Mouse (Mus musculus) c-Kit-positive CD71-positive TER-119-negative erythroid progenitor cells, embryonic 14.5 days (primary cell): ENCODE measurements around the gene Trak1.

Source experiments
- DNase-seq: peaks from one replicate; pipeline ENCODE4 v3.0.0-alpha.2; 2013; ENCODE audit warnings: low read depth

Trak1 gene

GRCm38 (mm10) chr9:121346635-121347034 is 49.3 kb downstream of the Trak1 start:
- no peak for DNase-seq

GRCm38 (mm10) chr9:121347981-121348380 is 50.7 kb downstream of the Trak1 start:
- no peak for DNase-seq

- no peak for DNase-seq
Observed at GRCm38 (mm10) chr9:121348476-121348875, 51.2 kb downstream of the Trak1 start.

- DNase-seq = no peak
Observed at GRCm38 (mm10) chr9:121349111-121349510, 51.8 kb downstream of the Trak1 start.

- DNase-seq = no peak
Observed at GRCm38 (mm10) chr9:121350601-121351000, 53.3 kb downstream of the Trak1 start.

- DNase-seq = no peak
Observed at GRCm38 (mm10) chr9:121351388-121352078, 54.2 kb downstream of the Trak1 start.

GRCm38 (mm10) chr9:121352131-121352606 is 54.9 kb downstream of the Trak1 start:
- DNase-seq = peak; percentile 54

GRCm38 (mm10) chr9:121352726-121353125 is 55.4 kb downstream of the Trak1 start:
- DNase-seq = no peak

GRCm38 (mm10) chr9:121354792-121355390 is 57.6 kb downstream of the Trak1 start:
- DNase-seq = no peak

GRCm38 (mm10) chr9:121355431-121356141 is 58.3 kb downstream of the Trak1 start:
- no peak for DNase-seq

- DNase-seq = no peak
Observed at GRCm38 (mm10) chr9:121357102-121357501, 59.8 kb downstream of the Trak1 start.

- no peak for DNase-seq
Observed at GRCm38 (mm10) chr9:121357582-121358275, 60.4 kb downstream of the Trak1 start.

- no peak for DNase-seq
Observed at GRCm38 (mm10) chr9:121358418-121358817, 61.1 kb downstream of the Trak1 start.

GRCm38 (mm10) chr9:121359266-121359972 is 62.1 kb downstream of the Trak1 start:
- no peak for DNase-seq

- DNase-seq = no peak
Observed at GRCm38 (mm10) chr9:121360327-121360954, 63.1 kb downstream of the Trak1 start.

- peak; percentile 51 for DNase-seq
Observed at GRCm38 (mm10) chr9:121361010-121361409, 63.7 kb downstream of the Trak1 start.

GRCm38 (mm10) chr9:121363932-121364331 is 66.6 kb downstream of the Trak1 start:
- no peak for DNase-seq

GRCm38 (mm10) chr9:121366135-121366863 is 69.0 kb downstream of the Trak1 start:
- DNase-seq = no peak

- DNase-seq = no peak
Observed at GRCm38 (mm10) chr9:121366864-121367245, 69.6 kb downstream of the Trak1 start.

GRCm38 (mm10) chr9:121369573-121369972 is 72.3 kb downstream of the Trak1 start:
- no peak for DNase-seq
